Mouse (Mus musculus) C2C12 (cell line): ENCODE data around the gene Prex1. TPM values are rescaled to one million over a fixed set of nuclear protein-coding genes. Genes with fewer than 3 reads are reported as not detected.

Source experiments
- H3K27me3 ChIP-seq: one replicate; pipeline ENCODE4 v1.6.1; 2011; ENCODE audit not compliant: control insufficient read depth, insufficient read depth, insufficient read length
- H3K36me3 ChIP-seq: one replicate; pipeline ENCODE4 v1.6.1; 2011; ENCODE audit not compliant: control insufficient read depth, insufficient read depth
- H3K4me3 ChIP-seq: one replicate; pipeline ENCODE4 v1.5.1; 2011; ENCODE audit warnings: mild to moderate bottlenecking, control low read depth; ENCODE audit not compliant: poor library complexity, insufficient read depth, severe bottlenecking
- H3K79me2 ChIP-seq: one replicate; pipeline ENCODE4 v1.6.1; 2011; ENCODE audit not compliant: control insufficient read depth, insufficient read depth
- H3K79me3 ChIP-seq: one replicate; pipeline ENCODE4 v1.6.1; 2011; ENCODE audit warnings: low read depth, control low read depth
- H3ac ChIP-seq: one replicate; pipeline ENCODE3; 2011; ENCODE audit warnings: low read depth; ENCODE audit not compliant: control insufficient read depth, insufficient read length
- CEBPB ChIP-seq: IDR thresholded peaks from one replicate; pipeline ENCODE4 v1.6.1; 2011; ENCODE audit warnings: low read depth, mild to moderate bottlenecking, control low read depth, moderate library complexity
- CTCF ChIP-seq: IDR thresholded peaks from one replicate; pipeline ENCODE4 v1.5.1; 2011; ENCODE audit not compliant: control insufficient read depth, insufficient read depth, insufficient read length
- FOSL1 ChIP-seq: IDR thresholded peaks from one replicate; pipeline ENCODE4 v1.8.0; 2011; ENCODE audit warnings: mild to moderate bottlenecking, low read length; ENCODE audit not compliant: poor library complexity, insufficient read depth, severe bottlenecking
- MAX ChIP-seq: IDR thresholded peaks from one replicate; pipeline ENCODE4 v1.6.1; 2011; ENCODE audit warnings: mild to moderate bottlenecking, control low read depth
- MYOD1 ChIP-seq: IDR thresholded peaks from one replicate; pipeline ENCODE4 v1.6.1; 2011; ENCODE audit warnings: low read depth; ENCODE audit not compliant: control insufficient read depth, insufficient read length
- MYOG ChIP-seq: IDR thresholded peaks from one replicate; pipeline ENCODE4 v1.6.1; 2011; ENCODE audit not compliant: control insufficient read depth, insufficient read length; ENCODE audit errors: extremely low read depth
- USF1 ChIP-seq: IDR thresholded peaks from one replicate; pipeline ENCODE4 v1.6.1; 2011; ENCODE audit warnings: low read depth, mild to moderate bottlenecking, control low read depth, moderate library complexity
- polyA plus RNA-seq: library from polyadenylated mRNA; unstranded; fragments of >200 nt; fragmentation: generic; extraction: Trizol; gene quantifications from one replicate; pipeline ENCODE4 v1.2.1, GENCODE M21; 2012; ENCODE audit warnings: missing spikeins

Gene Prex1
- polyA plus RNA-seq, 1 experiment, result 0.16 TPM

DNA sequence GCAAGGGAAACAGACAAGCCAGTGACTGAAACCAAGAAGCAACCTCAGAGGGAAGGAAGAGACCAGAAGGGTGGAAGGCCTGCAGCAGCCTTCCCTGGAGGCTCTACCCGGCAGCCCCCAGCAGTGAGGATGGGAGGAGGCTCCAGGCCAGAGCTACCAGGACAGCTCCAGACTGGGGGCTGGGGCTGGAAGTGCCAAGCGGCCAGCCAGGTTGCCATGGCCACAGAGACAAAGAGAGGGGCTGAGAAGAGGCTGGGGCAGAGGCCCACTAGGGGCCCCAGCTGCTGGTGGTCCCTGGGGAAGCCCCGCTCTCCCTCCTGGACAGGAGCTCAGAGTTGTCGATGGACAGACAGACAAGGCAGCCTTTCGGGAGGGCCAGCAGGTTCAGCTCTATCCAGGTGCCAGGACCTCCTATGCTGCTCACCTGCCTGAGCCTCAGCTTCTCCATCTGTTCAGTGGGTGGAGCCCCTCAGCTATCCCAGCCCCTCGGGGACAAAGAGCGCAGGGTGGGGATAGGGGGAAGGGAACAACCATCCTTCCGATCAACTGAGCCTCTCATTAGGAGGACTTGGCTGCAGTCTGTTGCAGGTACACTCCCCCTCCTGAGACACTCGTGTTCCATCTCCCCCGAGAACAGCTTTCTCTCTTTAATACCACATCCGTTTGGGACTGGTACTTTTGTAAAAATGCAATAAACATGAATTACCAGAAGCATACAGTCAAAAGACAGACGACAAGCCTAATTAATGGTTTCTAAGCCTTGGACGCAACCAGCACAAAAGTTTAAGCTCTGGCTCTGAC is 34.5 kb downstream of the Prex1 start:
- no peaks in the 10 kb centered on the region for H3K79me2 ChIP-seq
- H3ac ChIP-seq, result no peak overlapping the region
- H3K4me3 ChIP-seq, result no peak overlapping the region
- H3K79me3 ChIP-seq, result no peaks in the 10 kb centered on the region
- peaks cover 54% of the 10 kb centered on the region for H3K27me3 ChIP-seq
- no peak for TF ChIP-seq MAX
- TF ChIP-seq MYOD1, result no peak
- TF ChIP-seq CEBPB, result no peak
- TF ChIP-seq CTCF, result no peak
- TF ChIP-seq MYOG, result no peak
- TF ChIP-seq FOSL1, result no peak
- TF ChIP-seq USF1, result no peak
- no peaks in the 10 kb centered on the region for H3K36me3 ChIP-seq

GRCm38 (mm10) chr2:166676933-166677332 is 36.7 kb downstream of the Prex1 start:
- Histone ChIP-seq H3ac (no peak overlapping the region), H3K4me3 (no peak overlapping the region), H3K79me2 (no peaks in the 10 kb centered on the region), H3K79me3 (no peaks in the 10 kb centered on the region), H3K36me3 (no peaks in the 10 kb centered on the region), H3K27me3 (peaks cover 49% of the 10 kb centered on the region)
- TF ChIP-seq MYOD1 (no peak), MYOG (no peak), MAX (no peak), USF1 (no peak), CTCF (no peak), FOSL1 (no peak), CEBPB (no peak)

DNA sequence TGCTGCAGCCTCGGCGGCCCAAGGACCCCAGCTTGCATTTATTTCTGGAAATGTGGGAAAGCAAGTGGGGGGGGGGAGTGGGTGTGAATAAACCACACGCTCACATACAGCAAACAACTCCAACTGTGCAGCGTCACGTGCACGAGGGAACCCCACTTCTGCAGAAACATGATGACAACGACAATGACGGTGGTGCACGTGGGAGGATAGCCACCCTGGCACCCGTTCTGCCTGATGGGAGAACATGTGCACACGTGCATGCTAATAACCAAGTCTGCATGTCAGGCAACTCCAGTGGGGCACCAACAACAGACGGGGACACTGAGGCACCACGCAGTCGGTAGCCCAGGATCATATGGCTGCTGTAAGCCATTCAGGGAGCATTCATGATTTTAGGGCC is 37.1 kb downstream of the Prex1 start:
- H3K36me3 ChIP-seq, result no peaks in the 10 kb centered on the region
- TF ChIP-seq MYOD1 (no peak), CTCF (no peak), MYOG (no peak), USF1 (no peak), MAX (no peak), FOSL1 (no peak), CEBPB (no peak)

DNA sequence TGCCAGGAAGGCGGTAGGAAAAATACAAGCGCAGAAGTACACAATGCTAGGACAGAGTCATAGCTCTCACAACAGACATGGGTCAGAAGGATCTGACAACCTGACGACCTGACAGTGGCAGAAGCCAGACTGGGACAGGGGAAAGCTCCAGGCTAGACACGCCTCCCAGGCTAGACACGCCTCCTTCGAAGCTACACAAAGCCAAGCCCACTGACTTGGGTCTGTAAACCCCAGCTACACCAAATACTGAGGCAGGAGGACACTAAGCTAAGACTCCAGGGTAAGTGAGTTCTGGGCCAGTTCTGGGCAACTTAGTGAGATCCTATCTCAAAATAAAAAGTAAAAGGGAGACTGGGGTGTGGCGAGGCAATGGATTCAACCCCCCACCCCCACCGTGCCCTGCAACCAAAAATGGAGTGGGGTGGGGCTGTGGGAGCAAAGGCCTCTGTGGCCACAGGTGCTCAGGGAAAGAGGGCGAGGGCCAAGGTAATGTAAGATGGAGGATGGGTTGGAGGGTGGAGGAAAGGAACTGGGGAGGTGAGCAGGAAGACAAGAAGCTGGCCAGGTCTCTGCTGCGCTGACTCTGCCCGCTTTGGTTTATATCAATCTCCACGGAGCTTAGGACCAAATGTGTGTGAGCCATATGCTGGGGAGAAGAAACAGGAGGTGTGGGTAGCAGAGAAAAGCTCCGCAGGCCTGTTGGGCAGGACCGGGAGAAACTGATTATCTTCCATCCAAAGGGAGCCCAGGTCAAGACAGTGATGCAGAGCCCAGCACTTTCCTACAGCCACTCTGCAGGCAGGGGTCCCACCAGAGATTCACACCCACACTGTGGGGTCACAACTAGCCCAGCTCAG is 37.8 kb downstream of the Prex1 start:
- no peak overlapping the region for H3ac ChIP-seq

More for the DNA sequence above, 37.1 kb downstream of the Prex1 start:
- no peak overlapping the region for H3K4me3 ChIP-seq
- no peak overlapping the region for H3ac ChIP-seq
- H3K79me3 ChIP-seq, result no peaks in the 10 kb centered on the region
- no peaks in the 10 kb centered on the region for H3K79me2 ChIP-seq
- peaks cover 49% of the 10 kb centered on the region for H3K27me3 ChIP-seq

GRCm38 (mm10) chr2:166674693-166675092 is 38.9 kb downstream of the Prex1 start:
- Histone ChIP-seq H3ac (no peak overlapping the region), H3K79me3 (no peaks in the 10 kb centered on the region), H3K36me3 (no peaks in the 10 kb centered on the region), H3K79me2 (no peaks in the 10 kb centered on the region), H3K4me3 (no peak overlapping the region), H3K27me3 (peaks cover 37% of the 10 kb centered on the region)
- TF ChIP-seq MYOD1 (no peak), FOSL1 (no peak), MAX (no peak), USF1 (no peak), CEBPB (no peak), MYOG (no peak), CTCF (no peak)

More for the DNA sequence above, 37.8 kb downstream of the Prex1 start:
- Histone ChIP-seq H3K4me3 (no peak overlapping the region), H3K27me3 (peaks cover 46% of the 10 kb centered on the region), H3K36me3 (no peaks in the 10 kb centered on the region), H3K79me3 (no peaks in the 10 kb centered on the region), H3K79me2 (no peaks in the 10 kb centered on the region)
- TF ChIP-seq USF1 (no peak), MYOD1 (no peak), FOSL1 (no peak), CEBPB (no peak), CTCF (no peak), MYOG (no peak), MAX (no peak)
